Mouse (Mus musculus) liver, embryonic 11.5 days (tissue): Measurements from ENCODE around the gene Kcnj2. TPM values are rescaled to one million over a fixed set of nuclear protein-coding genes. Genes with fewer than 3 reads are reported as not detected.

Source experiments
- ATAC-seq: fragments of 200-750 bp; cut with Nextera tagmentation; replicated peaks from 2 replicates; pipeline ENCODE4 v1.8.0; 2017; ENCODE audit warnings: moderate number of reproducible peaks, mild to moderate bottlenecking, moderate TSS enrichment, moderate library complexity; ENCODE audit not compliant: low FRiP score
- DNase-seq: peaks from one replicate; pipeline ENCODE4 v3.0.0-alpha.2; 2017; ENCODE audit warnings: low spot score
- H3K27ac ChIP-seq: fragments of 300-500 bp; sonication (generic); 2 replicates; pipeline ENCODE4 v1.5.1; 2014; ENCODE audit warnings: mild to moderate bottlenecking, low read depth, low read length, control low read depth
- H3K27me3 ChIP-seq: fragments of 300-500 bp; sonication (generic); replicated peaks from 2 replicates; pipeline ENCODE4 v1.6.1; 2014; ENCODE audit warnings: low read length, mixed read lengths; ENCODE audit not compliant: control insufficient read depth, insufficient read depth
- H3K36me3 ChIP-seq: fragments of 300-500 bp; sonication (generic); 2 replicates; pipeline ENCODE4 v1.6.1; 2014; ENCODE audit warnings: mild to moderate bottlenecking, low read length, moderate library complexity, mixed read lengths; ENCODE audit not compliant: control insufficient read depth, insufficient read depth
- H3K4me1 ChIP-seq: fragments of 300-500 bp; sonication (generic); replicated peaks from 2 replicates; pipeline ENCODE4 v1.6.1; 2014; ENCODE audit warnings: low read length, mixed read lengths; ENCODE audit not compliant: control insufficient read depth, insufficient read depth
- H3K4me2 ChIP-seq: fragments of 300-500 bp; sonication (generic); 2 replicates; pipeline ENCODE4 v1.6.1; 2014; ENCODE audit warnings: mild to moderate bottlenecking, control low read depth, moderate library complexity
- H3K4me3 ChIP-seq: fragments of 300-500 bp; sonication (generic); 2 replicates; pipeline ENCODE4 v1.5.1; 2014; ENCODE audit warnings: low read depth, low read length, control low read depth
- H3K9ac ChIP-seq: fragments of 300-500 bp; sonication (generic); 2 replicates; pipeline ENCODE4 v1.6.1; 2014; ENCODE audit warnings: low read depth, low read length, control low read depth
- H3K9me3 ChIP-seq: fragments of 300-500 bp; sonication (generic); 2 replicates; pipeline ENCODE4 v1.6.1; 2016; ENCODE audit warnings: low read length, inconsistent platforms, mixed read lengths; ENCODE audit not compliant: control insufficient read depth
- WGBS: fragments of 180-500 bp; shearing (Covaris S2); extraction: QIAGEN DNeasy Blood & Tissue Kit; methylation state at CpG from one replicate; pipeline ENCODE4 v1.1.7; 2014; 5-methylcytosine and 5-hydroxymethylcytosine counted together
- polyA plus RNA-seq: library from polyadenylated mRNA; unstranded; fragments of >200 nt; fragmentation: Nextera tagmentation; extraction: Ambion mirVana; gene quantifications from 2 replicates; pipeline ENCODE4 v1.2.1, GENCODE M21; 2014

Gene Kcnj2
- polyA plus RNA-seq, 1 experiment from 2014 or later, result 0.33 TPM

DNA sequence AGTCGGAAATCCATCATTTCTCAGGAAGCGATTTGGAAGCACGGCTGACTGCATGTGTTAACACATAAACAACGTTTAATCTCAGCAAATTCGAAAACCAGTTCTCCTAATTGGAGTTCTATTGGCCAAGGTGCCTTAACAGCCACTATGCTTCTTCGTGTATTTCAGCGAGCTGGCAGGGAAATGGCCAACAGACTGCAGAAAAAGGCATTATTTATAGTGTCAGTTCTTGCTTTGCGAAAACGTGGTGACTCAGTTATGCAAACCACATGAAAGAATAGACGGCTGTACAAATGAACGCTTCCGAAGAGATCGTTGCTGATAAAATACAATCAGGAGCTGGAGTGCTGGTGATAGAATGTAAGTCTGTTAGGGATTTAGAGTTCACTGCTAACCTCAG is 9.9 kb upstream of the Kcnj2 start:
- WGBS, result 78% methylated on average over 13 of the region's 13 CpGs

DNA sequence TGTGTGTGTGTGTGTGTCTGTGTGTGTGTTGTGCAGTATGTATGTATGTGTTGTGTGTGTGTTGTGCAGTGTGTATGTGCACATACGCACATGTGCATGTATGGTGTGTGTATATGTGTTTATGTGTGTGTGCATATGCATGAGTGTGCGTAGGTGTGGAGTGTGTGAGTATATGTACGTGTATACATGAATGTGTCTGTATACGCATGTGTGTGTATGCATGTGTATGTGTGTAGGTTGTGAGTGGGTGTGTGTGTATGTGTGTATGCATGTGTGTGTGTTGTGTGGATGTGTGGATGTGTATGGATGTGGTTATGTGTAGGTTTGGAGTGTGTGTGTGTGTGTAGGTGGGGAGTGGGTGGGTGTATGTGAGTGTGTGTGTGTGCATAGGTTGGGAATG is 8.5 kb upstream of the Kcnj2 start:
- Histone ChIP-seq H3K4me3 (no peak overlapping the region), H3K36me3 (no peaks in the 10 kb centered on the region), H3K4me1 (no peaks in the 10 kb centered on the region), H3K9me3 (no peaks in the 10 kb centered on the region), H3K27me3 (no peaks in the 10 kb centered on the region), H3K4me2 (no peak overlapping the region), H3K9ac (no peak overlapping the region), H3K27ac (no peak overlapping the region)
- WGBS, result 92% methylated on average over 4 of the region's 4 CpGs
- ATAC-seq (no peak), DNase-seq (no peak)

More for the DNA sequence above, 9.9 kb upstream of the Kcnj2 start:
- no peaks in the 10 kb centered on the region for H3K4me1 ChIP-seq
- ATAC-seq (no peak), DNase-seq (no peak)
- H3K27ac ChIP-seq, result no peak overlapping the region
- no peak overlapping the region for H3K4me2 ChIP-seq
- H3K9me3 ChIP-seq, result no peaks in the 10 kb centered on the region
- H3K4me3 ChIP-seq, result no peak overlapping the region
- H3K9ac ChIP-seq, result no peak overlapping the region
- H3K36me3 ChIP-seq, result no peaks in the 10 kb centered on the region
- H3K27me3 ChIP-seq, result no peaks in the 10 kb centered on the region

DNA sequence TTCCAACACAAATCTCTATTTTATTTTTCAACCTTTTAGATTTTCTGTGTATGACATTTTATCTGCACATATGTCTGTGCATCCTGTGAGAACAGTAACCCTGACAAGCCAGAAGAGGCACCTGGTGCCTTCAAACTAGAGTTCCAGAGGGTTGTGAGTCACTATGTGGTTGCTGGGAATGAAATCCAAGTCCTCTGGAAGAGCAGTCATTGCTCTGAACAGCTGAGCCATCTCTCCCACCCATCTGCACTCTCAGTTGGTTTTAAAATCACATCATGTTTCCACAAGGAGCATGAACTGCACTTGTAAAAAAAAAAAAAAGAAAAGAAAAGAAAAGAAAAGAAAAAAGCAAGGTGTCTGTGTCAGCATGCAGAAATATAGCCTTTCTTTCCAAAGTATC is 6.5 kb upstream of the Kcnj2 start:
- H3K27ac ChIP-seq, result no peak overlapping the region
- H3K27me3 ChIP-seq, result no peaks in the 10 kb centered on the region
- no peak overlapping the region for H3K4me2 ChIP-seq
- no peaks in the 10 kb centered on the region for H3K4me1 ChIP-seq
- no peak overlapping the region for H3K9ac ChIP-seq
- no peaks in the 10 kb centered on the region for H3K9me3 ChIP-seq
- no peak for ATAC-seq
- no peak overlapping the region for H3K4me3 ChIP-seq
- H3K36me3 ChIP-seq, result no peaks in the 10 kb centered on the region
- no peak for DNase-seq

DNA sequence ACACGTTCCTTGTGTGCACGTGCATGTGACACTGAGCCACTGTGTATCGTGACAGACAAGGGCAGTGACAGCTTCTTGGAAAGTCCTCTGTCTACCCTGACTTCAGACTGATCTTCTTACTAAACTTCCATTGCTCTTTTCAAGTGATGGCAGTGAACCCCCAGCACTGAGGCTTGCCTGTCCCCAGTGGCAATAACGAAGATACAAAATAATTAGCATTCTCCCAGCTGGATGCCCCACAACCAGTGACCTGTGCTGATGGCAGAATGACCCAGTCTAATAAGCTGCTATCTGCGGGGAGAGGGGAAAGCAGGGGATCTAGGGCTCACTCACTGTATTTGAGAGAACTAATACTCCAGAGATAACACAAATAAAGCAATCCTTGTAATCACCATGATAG is 5.7 kb upstream of the Kcnj2 start:
- no peak overlapping the region for H3K4me2 ChIP-seq
- WGBS, result 70% methylated on average over 5 of the region's 5 CpGs
- no peak overlapping the region for H3K27ac ChIP-seq
- H3K9me3 ChIP-seq, result no peaks in the 10 kb centered on the region
- H3K36me3 ChIP-seq, result no peaks in the 10 kb centered on the region
- DNase-seq (no peak), ATAC-seq (no peak)
- H3K9ac ChIP-seq, result no peak overlapping the region
- no peaks in the 10 kb centered on the region for H3K27me3 ChIP-seq
- H3K4me1 ChIP-seq, result no peaks in the 10 kb centered on the region
- no peak overlapping the region for H3K4me3 ChIP-seq

DNA sequence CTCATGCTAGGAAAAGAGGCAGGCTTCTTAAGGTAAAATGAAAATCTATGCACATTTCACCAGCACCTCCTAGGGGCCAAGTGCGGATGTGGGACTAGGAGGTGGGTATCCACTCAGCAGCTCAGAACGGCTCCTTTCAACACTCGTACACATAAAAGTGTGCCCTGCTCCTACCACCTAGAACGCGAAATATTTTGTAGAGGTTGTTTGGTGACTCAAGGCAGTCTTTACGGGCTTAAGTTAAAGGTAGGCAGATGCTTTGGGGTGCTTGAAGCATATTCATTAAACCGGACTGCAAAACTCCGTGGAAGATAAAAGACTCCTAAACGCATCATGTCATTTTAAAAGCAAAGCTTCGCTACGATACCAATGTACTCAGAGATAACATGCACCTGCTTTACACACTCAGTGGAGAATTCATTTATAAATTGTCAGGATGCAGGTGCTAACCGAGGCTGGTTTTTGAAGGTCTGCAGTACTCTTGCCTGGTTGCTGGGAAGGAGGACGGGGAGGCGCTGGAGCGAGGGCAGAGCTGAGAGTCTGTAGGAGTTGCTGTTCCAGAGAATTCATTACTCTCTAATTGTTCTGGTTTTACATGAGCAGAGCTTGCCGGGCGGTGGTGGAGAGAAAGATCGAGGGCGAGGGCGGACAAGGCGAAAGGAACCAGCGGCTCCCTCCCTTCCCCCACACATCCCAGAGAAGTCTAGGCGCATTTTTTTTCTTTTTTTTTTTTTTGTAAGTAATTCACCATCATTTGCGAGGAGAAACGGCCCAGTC is 1.0 kb upstream of the Kcnj2 start:
- DNase-seq (peak; percentile 54), ATAC-seq (no peak)
- Histone ChIP-seq H3K4me2 (peak overlapping the region; percentile 96), H3K9ac (no peak overlapping the region), H3K36me3 (no peaks in the 10 kb centered on the region), H3K9me3 (no peaks in the 10 kb centered on the region), H3K4me3 (peak overlapping the region; percentile 49), H3K27me3 (peaks cover 16% of the 10 kb centered on the region), H3K27ac (no peak overlapping the region), H3K4me1 (peaks cover 4% of the 10 kb centered on the region; the same call in 1 of the 2 replicates)
- WGBS, result under 1% methylated on average over 25 of the region's 25 CpGs

DNA sequence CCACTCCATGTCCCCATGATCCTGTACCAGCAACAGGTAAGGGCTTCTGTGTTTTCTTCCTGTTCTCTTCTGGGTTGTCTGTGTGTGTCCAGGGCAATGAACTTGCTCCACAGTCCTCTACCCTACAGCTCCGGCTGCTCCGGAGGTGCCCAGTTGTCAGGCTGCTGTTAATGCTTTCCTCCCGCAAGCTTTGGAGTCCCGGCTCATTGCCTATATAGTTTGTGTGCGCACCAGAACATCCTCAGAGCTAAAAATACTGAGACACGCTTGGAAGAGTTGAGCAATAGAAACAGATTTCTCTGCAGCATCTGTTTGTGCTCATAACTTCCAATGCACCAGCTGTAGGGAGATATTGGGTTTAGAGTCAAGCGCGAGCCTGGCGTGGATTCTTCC is 331 bp downstream of the Kcnj2 start:
- ATAC-seq, result peak; percentile 61

DNA sequence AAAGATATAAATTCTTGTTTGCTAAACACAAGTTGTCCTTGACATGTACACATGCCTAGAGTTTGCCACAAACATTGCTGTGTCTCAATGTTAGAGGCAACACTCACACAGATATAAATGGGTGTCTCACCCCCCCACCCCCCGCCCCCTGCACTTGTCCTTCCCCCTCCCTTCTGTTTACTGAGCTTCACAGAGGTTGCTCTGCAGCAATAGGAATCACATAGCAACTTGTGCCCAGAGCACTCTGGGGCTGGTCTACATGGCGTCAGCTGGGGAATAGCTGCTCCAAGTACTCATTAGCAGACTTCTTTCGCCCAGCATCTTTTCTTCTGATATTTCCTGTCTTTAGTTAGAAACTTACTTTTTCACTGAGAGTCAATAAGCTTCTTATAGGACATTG is 1.8 kb downstream of the Kcnj2 start:
- 73% methylated on average over 3 of the region's 3 CpGs for WGBS
- ATAC-seq (no peak), DNase-seq (no peak)
- Histone ChIP-seq H3K9ac (no peak overlapping the region), H3K4me3 (no peak overlapping the region; the same call in 1 of the 2 replicates), H3K4me2 (peak overlapping the region; percentile 16; the same call in 1 of the 2 replicates), H3K36me3 (no peaks in the 10 kb centered on the region), H3K27ac (no peak overlapping the region), H3K27me3 (peaks cover 16% of the 10 kb centered on the region), H3K9me3 (no peaks in the 10 kb centered on the region), H3K4me1 (peaks cover 4% of the 10 kb centered on the region; the same call in 1 of the 2 replicates)

More for the DNA sequence above, 331 bp downstream of the Kcnj2 start:
- Histone ChIP-seq H3K4me2 (peak overlapping the region; percentile 96), H3K4me1 (peaks cover 4% of the 10 kb centered on the region; the same call in 1 of the 2 replicates), H3K9ac (no peak overlapping the region), H3K27me3 (peaks cover 16% of the 10 kb centered on the region), H3K27ac (no peak overlapping the region), H3K9me3 (no peaks in the 10 kb centered on the region), H3K36me3 (no peaks in the 10 kb centered on the region), H3K4me3 (peak overlapping the region; percentile 49)
- WGBS, result 2% methylated on average over 9 of the region's 9 CpGs
- no peak for DNase-seq

DNA sequence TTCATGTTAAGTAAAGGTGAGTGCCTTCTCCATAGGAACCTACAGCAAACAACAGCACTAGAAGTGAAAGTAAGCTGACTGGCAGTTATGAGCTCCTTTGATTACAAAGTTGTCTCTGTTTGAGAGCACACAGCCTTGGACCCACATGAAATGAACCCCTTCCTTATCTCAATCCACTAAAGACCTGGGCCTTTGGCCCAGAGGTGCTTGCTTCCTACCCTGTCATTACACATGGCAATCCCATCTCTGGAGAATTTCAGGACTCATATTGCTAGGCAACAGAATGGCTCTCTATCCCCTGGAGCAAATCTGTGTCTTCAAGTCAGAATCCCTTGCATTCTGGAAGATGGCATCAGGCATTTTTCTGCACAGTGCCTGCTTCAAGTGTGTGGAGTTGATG is 4.5 kb downstream of the Kcnj2 start:
- ATAC-seq, result no peak
- DNase-seq, result no peak
- H3K9me3 ChIP-seq, result no peaks in the 10 kb centered on the region
- no peak overlapping the region for H3K4me2 ChIP-seq
- peaks cover 16% of the 10 kb centered on the region for H3K27me3 ChIP-seq
- H3K9ac ChIP-seq, result no peak overlapping the region
- H3K36me3 ChIP-seq, result no peaks in the 10 kb centered on the region
- H3K27ac ChIP-seq, result no peak overlapping the region
- H3K4me1 ChIP-seq, result peaks cover 4% of the 10 kb centered on the region; the same call in 1 of the 2 replicates
- no peak overlapping the region for H3K4me3 ChIP-seq

DNA sequence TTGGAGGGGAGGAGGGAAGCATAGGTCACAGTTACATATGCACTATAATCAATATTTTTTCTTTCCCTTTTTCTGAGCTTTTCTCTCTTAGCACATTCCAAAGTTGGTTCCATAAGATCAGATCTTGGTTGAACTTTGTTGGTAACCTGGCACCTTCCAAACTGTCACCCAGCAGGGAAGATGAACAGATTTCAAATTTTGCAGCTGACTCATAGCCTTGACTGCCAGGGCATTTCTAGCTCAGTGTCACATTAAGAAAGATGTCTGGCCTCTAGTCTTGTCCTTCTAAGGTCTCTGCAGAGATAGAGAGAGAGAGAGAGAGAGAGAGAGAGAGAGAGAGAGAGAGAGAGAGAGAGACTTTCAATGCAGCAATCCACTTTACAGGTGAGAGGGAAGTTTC is 8.2 kb downstream of the Kcnj2 start:
- Histone ChIP-seq H3K4me3 (no peak overlapping the region), H3K4me1 (no peaks in the 10 kb centered on the region), H3K27me3 (no peaks in the 10 kb centered on the region), H3K27ac (no peak overlapping the region), H3K36me3 (no peaks in the 10 kb centered on the region), H3K4me2 (no peak overlapping the region), H3K9ac (no peak overlapping the region), H3K9me3 (no peaks in the 10 kb centered on the region)
- DNase-seq, result no peak
- ATAC-seq, result no peak
